Mouse (Mus musculus) kidney, adult 2 months (tissue): ENCODE data around the gene Dedd2. TPM values are rescaled to one million over a fixed set of nuclear protein-coding genes. Genes with fewer than 3 reads are reported as not detected.

Experiments
- DNase-seq: peaks from one replicate; pipeline ENCODE4 v3.0.0; 2021
- H3K27ac ChIP-seq: fragments of 200-500 bp; 2 replicates; pipeline ENCODE4 v1.5.1; 2012; ENCODE audit warnings: low read depth, low read length, control low read depth, inconsistent platforms; ENCODE audit not compliant: insufficient read depth
- H3K27me3 ChIP-seq: fragments of 200-500 bp; replicated peaks from 2 replicates; pipeline ENCODE4 v1.6.1; 2012; ENCODE audit warnings: mild to moderate bottlenecking, moderate library complexity, low read length, inconsistent platforms; ENCODE audit not compliant: control insufficient read depth, insufficient read depth
- H3K36me3 ChIP-seq: fragments of 200-500 bp; 2 replicates; pipeline ENCODE4 v1.6.1; 2012; ENCODE audit warnings: mild to moderate bottlenecking, moderate library complexity, low read length, inconsistent platforms; ENCODE audit not compliant: control insufficient read depth, insufficient read depth
- H3K4me1 ChIP-seq: fragments of 200-500 bp; 2 replicates; pipeline ENCODE4 v1.6.1; 2011; ENCODE audit warnings: low read length; ENCODE audit not compliant: control insufficient read depth, insufficient read depth
- H3K4me3 ChIP-seq: fragments of 200-500 bp; 2 replicates; pipeline ENCODE4 v1.5.1; 2011; ENCODE audit warnings: mild to moderate bottlenecking, low read depth, low read length, control low read depth; ENCODE audit not compliant: insufficient read depth
- CTCF ChIP-seq: fragments of 200-500 bp; conservative IDR thresholded peaks from 2 replicates; pipeline ENCODE4 v1.5.1; 2011; ENCODE audit warnings: low read depth, mild to moderate bottlenecking, control low read depth, low read length, moderate library complexity, mixed read lengths; ENCODE audit not compliant: insufficient read depth, insufficient read length
- POLR2A ChIP-seq: fragments of 200-500 bp; IDR thresholded peaks from one replicate; pipeline ENCODE4 v1.6.1; 2011; ENCODE audit warnings: low read depth, low read length, control low read depth
- WGBS: fragments of 180-500 bp; shearing (Covaris S2); methylation state at CpG from one replicate; pipeline ENCODE4 v1.1.7; 2018; 5-methylcytosine and 5-hydroxymethylcytosine counted together
- polyA plus RNA-seq: library from polyadenylated mRNA; depleted of rRNA; stranded (reverse); fragments of >200 nt; gene quantifications from 2 replicates; pipeline ENCODE4 v1.2.3, GENCODE M21; 2012

Dedd2 gene
- polyA plus RNA-seq, 1 experiment: 34.8 TPM

- peaks cover 4% of the 10 kb centered on the region; the same call in 1 of the 2 replicates for H3K4me1 ChIP-seq
- peak overlapping the region; percentile 93 for H3K27ac ChIP-seq
- H3K36me3 ChIP-seq: no peaks in the 10 kb centered on the region
- under 1% methylated on average over 23 of the region's 23 CpGs for WGBS
- DNase-seq: peak; percentile 98
- peak overlapping the region; percentile 55 for H3K4me3 ChIP-seq
- TF ChIP-seq CTCF (0 out of 2 replicates have a peak, but pooled peaks have one; percentile 2), POLR2A (no peak)
- no peaks in the 10 kb centered on the region for H3K27me3 ChIP-seq
Observed at GRCm38 (mm10) chr7:25238015-25238706, 17.7 kb upstream of the Dedd2 start.

GRCm38 (mm10) chr7:25237249-25238014, 17.0 kb upstream of the Dedd2 start, which contains the start of gene Gsk3a:
Gsk3a (minus strand) TSS chr7:25237851.
- H3K4me1 ChIP-seq: peaks cover 4% of the 10 kb centered on the region; the same call in 1 of the 2 replicates
- under 1% methylated on average over 64 of the region's 76 CpGs for WGBS

GRCm38 (mm10) chr7:25235526-25235925, 15.1 kb upstream of the Dedd2 start:
- no peaks in the 10 kb centered on the region for H3K27me3 ChIP-seq
- H3K27ac ChIP-seq: no peak overlapping the region
- no peak for DNase-seq
- no peak overlapping the region for H3K4me3 ChIP-seq
- TF ChIP-seq CTCF: no peak
- no peaks in the 10 kb centered on the region for H3K36me3 ChIP-seq
- 82% methylated on average over 5 of the region's 5 CpGs for WGBS
- H3K4me1 ChIP-seq: peaks cover 4% of the 10 kb centered on the region; the same call in 1 of the 2 replicates

More at GRCm38 (mm10) chr7:25237249-25238014, 17.0 kb upstream of the Dedd2 start, which contains the start of gene Gsk3a:
- Histone ChIP-seq H3K4me3 (peak within 1 kb of the TSS; percentile 59), H3K36me3 (no peaks in the 10 kb centered on the region), H3K27me3 (no peaks in the 10 kb centered on the region), H3K27ac (peak within 1 kb of the TSS; percentile 93)
- peak; percentile 99 for DNase-seq
- TF ChIP-seq CTCF (no peak), POLR2A (no peak)

- no peaks in the 10 kb centered on the region for H3K27me3 ChIP-seq
- H3K27ac ChIP-seq: no peak overlapping the region
- H3K36me3 ChIP-seq: no peaks in the 10 kb centered on the region
- TF ChIP-seq POLR2A (no peak), CTCF (no peak)
- WGBS: 67% methylated on average over 2 of the region's 2 CpGs
- H3K4me1 ChIP-seq: 0 out of 2 replicates have a peak, but pooled peaks cover 4% of the 10 kb centered on the region
- H3K4me3 ChIP-seq: no peak overlapping the region
- DNase-seq: no peak
Observed at GRCm38 (mm10) chr7:25233061-25233460, 12.6 kb upstream of the Dedd2 start.

GRCm38 (mm10) chr7:25232101-25232648, 11.8 kb upstream of the Dedd2 start:
- TF ChIP-seq CTCF (no peak), POLR2A (no peak)
- no peak overlapping the region for H3K27ac ChIP-seq
- DNase-seq: no peak
- H3K27me3 ChIP-seq: no peaks in the 10 kb centered on the region
- H3K36me3 ChIP-seq: no peaks in the 10 kb centered on the region
- 57% methylated on average over 5 of the region's 5 CpGs for WGBS
- H3K4me3 ChIP-seq: no peak overlapping the region
- 0 out of 2 replicates have a peak, but pooled peaks cover 7% of the 10 kb centered on the region for H3K4me1 ChIP-seq

- Histone ChIP-seq H3K4me1 (0 out of 2 replicates have a peak, but pooled peaks cover 3% of the 10 kb centered on the region), H3K4me3 (no peak overlapping the region), H3K27ac (no peak overlapping the region), H3K27me3 (no peaks in the 10 kb centered on the region), H3K36me3 (no peaks in the 10 kb centered on the region)
- no peak for TF ChIP-seq POLR2A
- TF ChIP-seq CTCF: no peak
- no peak for DNase-seq
- WGBS: 81% methylated on average over 9 of the region's 9 CpGs
Observed at GRCm38 (mm10) chr7:25230690-25231285, 10.4 kb upstream of the Dedd2 start.
